Mouse (Mus musculus) stomach, embryonic 15.5 days (tissue): ENCODE data around the gene Eid2b. TPM values are rescaled to one million over a fixed set of nuclear protein-coding genes. Genes with fewer than 3 reads are reported as not detected.
"Not testable (repeated sequence)": the region's sequence is repeated elsewhere in the genome, so short reads cannot be mapped to it uniquely, and the experiment has no call there.

ENCODE experiments used
- ATAC-seq: fragments of 200-750 bp; cut with Nextera tagmentation; 2 replicates; pipeline ENCODE4 v1.8.0; 2017; ENCODE audit warnings: low read depth, moderate number of reproducible peaks, moderate TSS enrichment; ENCODE audit not compliant: insufficient read depth, low FRiP score
- H3K27ac ChIP-seq: fragments of 300-500 bp; sonication (generic); 2 replicates; pipeline ENCODE4 v1.5.1; 2015; ENCODE audit warnings: mild to moderate bottlenecking, inconsistent platforms
- H3K27me3 ChIP-seq: fragments of 300-500 bp; sonication (generic); replicated peaks from 2 replicates; pipeline ENCODE4 v1.6.1; 2015; ENCODE audit warnings: inconsistent platforms
- H3K36me3 ChIP-seq: fragments of 300-500 bp; sonication (generic); 2 replicates; pipeline ENCODE4 v1.6.1; 2015; ENCODE audit warnings: inconsistent platforms
- H3K4me1 ChIP-seq: fragments of 300-500 bp; sonication (generic); 2 replicates; pipeline ENCODE4 v1.6.1; 2015; ENCODE audit warnings: inconsistent platforms
- H3K4me2 ChIP-seq: fragments of 300-500 bp; sonication (generic); 2 replicates; pipeline ENCODE4 v1.6.1; 2015; ENCODE audit warnings: mild to moderate bottlenecking, inconsistent platforms
- H3K4me3 ChIP-seq: fragments of 300-500 bp; sonication (generic); replicated peaks from 2 replicates; pipeline ENCODE4 v1.5.1; 2015; ENCODE audit warnings: inconsistent platforms
- H3K9ac ChIP-seq: fragments of 300-500 bp; sonication (generic); 2 replicates; pipeline ENCODE4 v1.6.1; 2015; ENCODE audit warnings: inconsistent platforms
- H3K9me3 ChIP-seq: fragments of 300-500 bp; sonication (generic); 2 replicates; pipeline ENCODE4 v1.6.1; 2016; ENCODE audit warnings: inconsistent platforms
- WGBS: fragments of 180-500 bp; shearing (Covaris S2); methylation state at CpG from one replicate; pipeline ENCODE4 v1.1.7; 2015; 5-methylcytosine and 5-hydroxymethylcytosine counted together
- polyA plus RNA-seq: library from polyadenylated mRNA; unstranded; fragments of >200 nt; fragmentation: Nextera tagmentation; extraction: Ambion mirVana; gene quantifications from 2 replicates; pipeline ENCODE4 v1.2.1, GENCODE M21; 2015

Gene Eid2b
- polyA plus RNA-seq = 11.5 and 12.0 TPM in 2 replicates

DNA sequence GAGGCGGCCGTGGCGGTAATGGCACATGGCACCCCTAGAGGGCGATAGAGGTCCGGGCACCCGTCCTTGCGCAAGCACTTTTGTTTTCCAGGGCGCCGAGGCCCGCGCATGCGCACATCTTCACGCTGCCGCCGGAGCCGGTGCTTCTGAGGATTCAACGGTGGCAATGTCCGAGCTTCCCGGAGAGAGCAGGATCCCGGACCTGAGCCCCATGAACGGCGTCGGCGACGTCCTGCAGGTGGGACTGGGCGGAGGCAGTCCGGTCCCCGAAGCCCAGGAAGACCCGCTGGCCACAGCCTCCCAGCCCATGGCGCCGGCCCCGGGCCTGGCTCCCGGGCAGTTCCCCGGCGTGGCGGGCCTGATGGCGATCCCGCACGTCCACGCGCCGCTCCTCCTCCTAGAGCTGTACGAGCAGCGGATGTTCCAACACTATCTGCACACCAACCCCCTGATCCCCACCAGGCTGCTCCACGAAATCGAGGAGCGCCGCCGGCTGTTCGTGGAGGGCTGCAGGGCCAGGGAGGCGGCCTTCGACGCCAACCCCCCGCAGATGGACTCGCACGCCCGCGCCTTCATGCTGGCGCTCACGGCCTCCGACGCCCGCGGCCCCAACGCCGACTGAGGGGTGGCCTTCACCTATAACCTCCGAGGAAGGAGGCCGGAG, at the start of gene Eid2b:
Eid2b (plus strand) TSS at position 125 of the 664 bp plus-strand sequence.
- H3K9ac ChIP-seq = peak within 1 kb of the TSS; percentile 82
- no peaks in the 10 kb centered on the region for H3K27me3 ChIP-seq
- H3K4me3 ChIP-seq = peak within 1 kb of the TSS; percentile 80
- H3K36me3 ChIP-seq = no peaks in the 10 kb centered on the region
- H3K4me1 ChIP-seq = peaks cover 7% of the 10 kb centered on the region
- WGBS = 5% methylated on average over 68 of the region's 68 CpGs
- no peaks in the 10 kb centered on the region for H3K9me3 ChIP-seq
- peak within 1 kb of the TSS; percentile 93 for H3K4me2 ChIP-seq
- peak within 1 kb of the TSS; percentile 80 for H3K27ac ChIP-seq
- peak; percentile 76 for ATAC-seq

- ATAC-seq, H3K27ac ChIP-seq, H3K4me3 ChIP-seq, H3K36me3 ChIP-seq, H3K27me3 ChIP-seq, H3K9ac ChIP-seq, H3K4me1 ChIP-seq, H3K9me3 ChIP-seq, H3K4me2 ChIP-seq: not testable (repeated sequence)
- WGBS = 73% methylated on average over 2 of the region's 2 CpGs
Observed at GRCm38 (mm10) chr7:28243943-28244342, 33.6 kb upstream of the Eid2b start.

DNA sequence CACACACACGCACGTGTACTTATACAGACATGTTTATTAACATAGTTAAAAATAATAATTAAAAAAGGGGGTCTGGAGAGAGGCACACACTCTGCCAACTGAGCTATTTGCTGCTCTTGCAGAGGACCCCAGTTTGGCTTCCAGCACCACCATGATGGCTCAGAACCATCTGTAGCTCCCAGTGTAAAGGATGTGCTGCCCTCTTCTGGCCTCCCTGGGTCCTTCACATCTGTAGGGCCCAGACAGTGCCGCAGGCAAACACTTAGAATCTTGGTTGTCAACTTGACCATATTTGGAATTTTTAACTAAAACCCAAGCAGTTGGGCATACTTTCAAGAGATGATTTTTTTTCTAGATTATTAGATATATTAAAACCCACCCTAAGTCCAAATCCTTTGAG, 28.6 kb upstream of the Eid2b start:
- H3K27me3 ChIP-seq = no peaks in the 10 kb centered on the region
- WGBS = 87% methylated on average over 3 of the region's 3 CpGs
- ATAC-seq = no peak

GRCm38 (mm10) chr7:28251976-28252375, 25.6 kb upstream of the Eid2b start:
- Histone ChIP-seq H3K4me2 (no peak overlapping the region), H3K36me3 (no peaks in the 10 kb centered on the region), H3K4me3 (no peak overlapping the region), H3K4me1 (no peaks in the 10 kb centered on the region), H3K9me3 (no peaks in the 10 kb centered on the region), H3K27me3 (no peaks in the 10 kb centered on the region), H3K27ac (no peak overlapping the region), H3K9ac (no peak overlapping the region)
- WGBS = 86% methylated on average over 17 of the region's 17 CpGs
- ATAC-seq = no peak

More for the DNA sequence above, 28.6 kb upstream of the Eid2b start:
- Histone ChIP-seq H3K9me3 (no peaks in the 10 kb centered on the region), H3K36me3 (no peaks in the 10 kb centered on the region), H3K4me1 (no peaks in the 10 kb centered on the region), H3K4me3 (no peak overlapping the region), H3K9ac (no peak overlapping the region), H3K4me2 (no peak overlapping the region), H3K27ac (no peak overlapping the region)

- WGBS = 73% methylated on average over 6 of the region's 6 CpGs
- Histone ChIP-seq H3K9ac (no peak overlapping the region), H3K27ac (no peak overlapping the region), H3K27me3 (no peaks in the 10 kb centered on the region), H3K36me3 (no peaks in the 10 kb centered on the region), H3K4me1 (no peaks in the 10 kb centered on the region), H3K9me3 (no peaks in the 10 kb centered on the region), H3K4me2 (no peak overlapping the region), H3K4me3 (no peak overlapping the region)
- no peak for ATAC-seq
Observed at GRCm38 (mm10) chr7:28254591-28254990, 22.9 kb upstream of the Eid2b start.

DNA sequence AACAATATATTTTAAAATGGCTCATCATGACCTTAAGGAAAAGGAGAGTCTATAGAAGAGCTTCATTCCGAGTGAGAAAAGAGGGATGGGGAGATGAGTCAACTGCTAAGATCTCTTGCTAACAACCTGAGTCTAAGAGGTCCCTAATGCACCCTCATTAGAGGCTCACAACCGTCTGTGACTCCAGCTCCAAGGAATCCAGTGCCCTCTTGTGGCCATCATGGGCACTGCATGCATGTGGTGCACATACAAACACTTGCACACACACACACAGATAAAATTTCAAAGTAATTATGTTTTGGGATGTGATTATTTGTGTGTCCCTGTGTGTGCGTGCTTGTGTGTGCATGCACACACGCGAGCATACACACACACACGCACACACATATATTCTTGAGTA, 22.1 kb upstream of the Eid2b start:
- ATAC-seq = no peak
- H3K9ac ChIP-seq = no peak overlapping the region
- WGBS = 77% methylated on average over 6 of the region's 6 CpGs
- no peak overlapping the region for H3K4me3 ChIP-seq
- no peaks in the 10 kb centered on the region for H3K4me1 ChIP-seq
- H3K4me2 ChIP-seq = no peak overlapping the region
- no peaks in the 10 kb centered on the region for H3K27me3 ChIP-seq
- no peaks in the 10 kb centered on the region for H3K36me3 ChIP-seq
- H3K27ac ChIP-seq = no peak overlapping the region
- no peaks in the 10 kb centered on the region for H3K9me3 ChIP-seq

DNA sequence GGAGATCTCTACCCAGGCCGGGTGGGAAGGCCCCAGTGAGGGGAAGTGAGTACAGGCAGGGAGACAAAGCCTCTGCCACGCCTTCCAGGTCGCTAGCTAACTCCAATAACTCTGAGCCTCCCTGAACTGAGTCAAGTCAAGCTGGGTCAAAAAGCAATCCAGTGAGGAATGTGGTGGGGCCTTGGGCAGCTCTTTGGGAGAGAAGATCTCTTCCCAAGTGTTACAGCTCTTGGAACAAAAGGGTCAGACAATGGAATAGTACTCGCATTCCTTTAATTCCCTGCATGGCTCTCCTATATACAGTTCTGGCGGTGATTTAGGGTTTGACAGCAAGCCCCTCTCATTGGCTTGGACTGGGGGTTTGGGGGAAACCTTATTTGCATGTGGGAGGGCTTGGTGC, 14.7 kb upstream of the Eid2b start:
- 46% methylated on average over 5 of the region's 5 CpGs for WGBS
- no peak overlapping the region for H3K4me2 ChIP-seq
- no peaks in the 10 kb centered on the region for H3K36me3 ChIP-seq
- no peaks in the 10 kb centered on the region for H3K4me1 ChIP-seq
- no peak for ATAC-seq
- H3K9me3 ChIP-seq = no peaks in the 10 kb centered on the region
- no peaks in the 10 kb centered on the region for H3K27me3 ChIP-seq
- H3K4me3 ChIP-seq = no peak overlapping the region
- H3K27ac ChIP-seq = no peak overlapping the region
- no peak overlapping the region for H3K9ac ChIP-seq

DNA sequence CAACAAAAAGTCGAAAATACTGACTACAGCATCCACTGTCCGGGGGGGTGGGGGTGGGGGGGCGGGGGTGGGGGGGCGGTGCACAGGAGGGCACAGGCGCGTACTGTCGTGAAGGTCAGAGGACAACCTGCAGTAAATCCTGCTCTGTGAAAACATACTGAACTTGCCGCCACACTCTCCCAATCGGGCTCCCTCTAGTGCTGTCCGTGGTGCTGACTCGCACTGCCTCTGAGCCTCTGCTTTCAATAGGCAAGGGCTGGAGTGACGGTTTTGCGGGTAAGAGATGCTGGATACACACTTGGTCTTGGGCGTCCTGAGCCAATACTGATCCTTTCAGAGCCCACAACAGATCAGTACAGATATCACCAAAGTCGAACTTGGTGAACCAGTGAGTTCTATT, 13.8 kb upstream of the Eid2b start:
- 3% methylated on average over 15 of the region's 15 CpGs for WGBS
- H3K9ac ChIP-seq = no peak overlapping the region
- ATAC-seq = no peak

GRCm38 (mm10) chr7:28265391-28265790, 12.1 kb upstream of the Eid2b start:
- Histone ChIP-seq H3K36me3 (peaks cover 5% of the 10 kb centered on the region; the same call in 1 of the 2 replicates), H3K27ac (no peak overlapping the region), H3K4me3 (no peak overlapping the region), H3K4me2 (no peak overlapping the region), H3K4me1 (0 out of 2 replicates have a peak, but pooled peaks cover 4% of the 10 kb centered on the region), H3K27me3 (no peaks in the 10 kb centered on the region), H3K9me3 (no peaks in the 10 kb centered on the region), H3K9ac (no peak overlapping the region)
- no peak for ATAC-seq
- 88% methylated on average over 13 of the region's 13 CpGs for WGBS

More for the DNA sequence above, 13.8 kb upstream of the Eid2b start:
- Histone ChIP-seq H3K4me2 (no peak overlapping the region), H3K27ac (no peak overlapping the region), H3K27me3 (no peaks in the 10 kb centered on the region), H3K36me3 (no peaks in the 10 kb centered on the region), H3K9me3 (no peaks in the 10 kb centered on the region), H3K4me1 (no peaks in the 10 kb centered on the region), H3K4me3 (no peak overlapping the region)

GRCm38 (mm10) chr7:28267129-28268041, 10.2 kb upstream of the Eid2b start, which contains the start of gene Eid2:
Gene Eid2 (plus strand): TSS chr7:28267881.
- H3K4me3 ChIP-seq = peak within 1 kb of the TSS; percentile 86
- H3K27ac ChIP-seq = peak within 1 kb of the TSS; percentile 86
- H3K9me3 ChIP-seq = no peaks in the 10 kb centered on the region
- H3K9ac ChIP-seq = peak within 1 kb of the TSS; percentile 98
- WGBS = 6% methylated on average over 56 of the region's 57 CpGs
- H3K36me3 ChIP-seq = peaks cover 7% of the 10 kb centered on the region; the same call in 1 of the 2 replicates
- H3K4me2 ChIP-seq = peak within 1 kb of the TSS; percentile 67
- 0 out of 2 replicates have a peak, but pooled peaks cover 4% of the 10 kb centered on the region for H3K4me1 ChIP-seq
- ATAC-seq = peak; percentile 79
- no peaks in the 10 kb centered on the region for H3K27me3 ChIP-seq

DNA sequence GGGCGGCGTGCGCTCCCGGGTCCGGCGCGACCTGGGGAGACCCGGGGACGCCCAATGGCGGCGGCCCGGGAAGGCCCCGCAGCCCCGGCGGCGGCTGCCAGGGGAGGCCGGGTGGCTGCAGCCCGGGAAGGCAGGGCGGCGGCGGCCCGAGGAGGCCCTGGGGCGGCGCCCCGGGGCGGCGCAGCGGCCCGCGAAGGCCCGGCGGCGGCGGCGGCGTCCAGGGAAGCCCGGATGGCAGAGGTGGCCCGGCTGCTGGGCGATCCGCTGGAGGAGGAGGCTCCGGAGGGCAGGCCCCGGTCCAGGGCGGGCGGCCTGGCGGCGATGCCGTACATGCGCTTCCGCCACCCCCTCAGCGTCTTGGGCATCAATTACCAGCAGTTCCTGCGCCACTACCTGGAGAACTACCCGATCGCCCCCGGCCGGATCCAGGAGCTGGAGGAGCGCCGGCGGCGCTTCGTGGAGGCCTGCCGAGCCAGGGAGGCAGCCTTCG, 9.5 kb upstream of the Eid2b start:
- ATAC-seq = peak; percentile 61

More for the DNA sequence above, 9.5 kb upstream of the Eid2b start:
- Histone ChIP-seq H3K36me3 (peaks cover 7% of the 10 kb centered on the region; the same call in 1 of the 2 replicates), H3K27me3 (no peaks in the 10 kb centered on the region), H3K9me3 (no peaks in the 10 kb centered on the region), H3K4me3 (peak overlapping the region; percentile 86), H3K9ac (peak overlapping the region; percentile 98), H3K27ac (peak overlapping the region; percentile 86), H3K4me1 (0 out of 2 replicates have a peak, but pooled peaks cover 4% of the 10 kb centered on the region), H3K4me2 (peak overlapping the region; percentile 67)
- WGBS = under 1% methylated on average over 48 of the region's 62 CpGs
